Mouse (Mus musculus) thymus, adult 2 months (tissue): ENCODE measurements around the gene Vps39.

Source experiments
- CTCF ChIP-seq: fragments of 200-500 bp; IDR thresholded peaks from 2 replicates; pipeline ENCODE4 v1.5.1; 2012; ENCODE audit warnings: mild to moderate bottlenecking, control low read depth, low read length, moderate library complexity, borderline replicate concordance; ENCODE audit not compliant: control insufficient read depth, poor library complexity, insufficient read depth; ENCODE audit errors: extremely low read depth
- POLR2A ChIP-seq: fragments of 200-500 bp; IDR thresholded peaks from 2 replicates; pipeline ENCODE4 v1.6.1; 2012; ENCODE audit warnings: mild to moderate bottlenecking, low read length, control low read depth, moderate library complexity; ENCODE audit not compliant: control insufficient read depth, poor library complexity, insufficient read depth; ENCODE audit errors: extremely low read depth

DNA sequence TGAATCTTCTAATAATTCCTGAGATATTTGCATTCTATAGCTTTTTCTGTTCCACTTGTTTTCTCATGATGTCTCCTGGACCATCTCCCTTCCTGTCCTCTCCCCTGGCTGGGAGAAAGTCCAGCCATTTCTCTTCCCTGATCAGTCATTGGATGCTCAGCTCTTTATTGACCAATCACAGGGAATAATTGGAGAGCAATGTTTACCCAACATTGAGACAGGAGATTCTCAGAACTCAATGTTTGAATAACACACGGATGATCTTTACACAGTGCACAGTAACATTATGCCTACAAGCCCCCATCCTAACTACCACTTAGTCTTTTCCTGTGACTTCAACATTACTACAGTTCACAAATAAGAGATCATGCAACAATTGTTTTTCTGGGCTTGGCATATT is 7.5 kb upstream of the Vps39 start:
- TF ChIP-seq POLR2A (no peak), CTCF (no peak)
